Mouse (Mus musculus) liver, adult (tissue): ENCODE data around the gene Rgs7bp.

ENCODE experiments used
- GATA4 ChIP-seq: IDR thresholded peaks from 2 replicates; pipeline ENCODE4 v1.6.1; 2014; ENCODE audit warnings: mild to moderate bottlenecking, low read length; ENCODE audit not compliant: insufficient replicate concordance

Gene Rgs7bp

DNA sequence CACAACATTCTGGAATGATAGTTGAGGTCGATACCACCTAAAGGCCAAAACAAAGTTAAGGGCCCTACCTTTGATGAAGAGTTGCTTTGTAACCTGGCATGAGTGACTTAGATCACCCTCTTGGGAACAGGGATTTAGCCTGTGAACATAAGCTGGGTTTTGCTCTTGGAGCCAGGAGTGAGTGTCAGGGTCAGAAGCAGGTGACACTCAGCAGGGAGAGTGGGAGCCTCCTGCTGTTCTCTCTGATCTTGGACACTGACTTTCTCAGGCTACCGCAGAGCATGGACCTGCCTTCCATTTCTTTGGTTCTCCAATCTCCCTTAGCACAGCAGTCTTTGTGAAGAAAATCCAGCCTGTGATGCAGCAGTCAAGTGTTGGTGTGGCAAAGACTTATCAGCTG is 87.2 kb downstream of the Rgs7bp start:
- TF ChIP-seq GATA4: no peak

DNA sequence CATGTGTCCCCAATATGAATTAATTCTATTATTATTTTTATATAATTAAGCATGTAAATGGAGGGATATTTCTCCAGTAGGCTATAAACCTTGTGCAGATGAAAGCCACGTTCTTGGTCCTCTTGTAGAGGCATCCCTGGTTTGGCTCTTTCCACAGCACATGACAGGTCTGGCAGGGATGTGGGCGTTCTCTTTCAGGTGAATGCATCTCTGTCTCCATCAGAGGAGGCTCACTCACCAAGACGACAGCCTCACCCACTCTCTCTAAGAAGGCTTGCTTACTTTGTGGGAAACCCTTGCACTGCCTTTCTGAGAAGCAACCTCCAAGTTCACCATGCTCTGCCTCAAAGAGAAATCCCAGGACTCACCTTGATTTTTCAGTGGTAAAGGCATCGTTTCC is 91.0 kb downstream of the Rgs7bp start:
- TF ChIP-seq GATA4: no peak

DNA sequence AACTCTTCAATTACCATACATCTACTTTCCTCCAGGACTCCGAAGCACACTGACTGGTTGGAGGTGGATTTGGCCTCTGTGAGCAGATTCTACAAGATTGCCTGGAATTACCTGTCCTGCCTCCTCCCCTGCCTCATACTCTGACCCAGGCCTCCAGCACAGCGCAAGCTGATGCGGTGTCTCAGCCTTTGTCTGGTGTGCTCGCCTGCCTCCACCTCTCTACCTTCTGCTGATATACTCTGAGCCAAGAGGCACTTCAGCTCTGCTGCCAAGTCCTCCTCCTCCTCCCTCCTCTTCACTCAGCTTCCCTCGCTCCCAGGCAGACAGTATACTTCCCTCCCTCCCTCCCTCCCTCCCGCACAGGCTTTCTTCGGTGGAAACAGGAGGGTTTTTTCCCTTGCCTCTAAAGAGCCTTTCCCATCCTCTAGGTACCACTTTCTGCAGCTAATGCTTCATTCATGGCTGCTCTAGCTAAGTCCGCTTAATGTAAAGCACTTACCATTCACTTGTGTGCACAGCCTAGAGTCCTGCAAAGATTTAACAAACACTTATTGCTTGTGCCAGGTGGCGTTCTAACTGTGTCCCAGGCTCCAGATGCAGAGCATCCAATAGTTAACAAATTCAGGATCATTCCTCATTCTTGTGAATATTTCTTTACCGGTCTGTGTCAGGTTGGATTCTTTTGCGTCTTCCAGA is 91.9 kb downstream of the Rgs7bp start:
- no peak for TF ChIP-seq GATA4

DNA sequence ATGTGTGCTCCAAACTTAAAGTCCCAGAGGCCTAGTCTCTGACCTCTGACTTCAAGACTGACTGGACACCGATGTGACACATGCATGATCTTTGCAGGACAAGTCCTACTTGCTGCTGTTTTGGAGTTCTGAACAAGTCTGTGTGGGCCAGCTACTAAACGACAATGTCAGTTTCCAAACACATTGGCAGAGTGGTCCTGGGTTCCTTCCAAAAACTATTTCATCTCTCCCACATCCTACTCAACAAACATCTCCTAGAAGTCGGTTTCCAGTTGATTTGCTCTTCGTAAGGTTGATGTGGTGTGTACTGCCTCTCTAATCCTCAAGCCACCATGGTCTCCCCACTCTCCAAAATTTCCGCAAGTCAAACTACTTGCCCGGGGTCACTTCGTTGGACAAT is 92.6 kb downstream of the Rgs7bp start:
- TF ChIP-seq GATA4: no peak

DNA sequence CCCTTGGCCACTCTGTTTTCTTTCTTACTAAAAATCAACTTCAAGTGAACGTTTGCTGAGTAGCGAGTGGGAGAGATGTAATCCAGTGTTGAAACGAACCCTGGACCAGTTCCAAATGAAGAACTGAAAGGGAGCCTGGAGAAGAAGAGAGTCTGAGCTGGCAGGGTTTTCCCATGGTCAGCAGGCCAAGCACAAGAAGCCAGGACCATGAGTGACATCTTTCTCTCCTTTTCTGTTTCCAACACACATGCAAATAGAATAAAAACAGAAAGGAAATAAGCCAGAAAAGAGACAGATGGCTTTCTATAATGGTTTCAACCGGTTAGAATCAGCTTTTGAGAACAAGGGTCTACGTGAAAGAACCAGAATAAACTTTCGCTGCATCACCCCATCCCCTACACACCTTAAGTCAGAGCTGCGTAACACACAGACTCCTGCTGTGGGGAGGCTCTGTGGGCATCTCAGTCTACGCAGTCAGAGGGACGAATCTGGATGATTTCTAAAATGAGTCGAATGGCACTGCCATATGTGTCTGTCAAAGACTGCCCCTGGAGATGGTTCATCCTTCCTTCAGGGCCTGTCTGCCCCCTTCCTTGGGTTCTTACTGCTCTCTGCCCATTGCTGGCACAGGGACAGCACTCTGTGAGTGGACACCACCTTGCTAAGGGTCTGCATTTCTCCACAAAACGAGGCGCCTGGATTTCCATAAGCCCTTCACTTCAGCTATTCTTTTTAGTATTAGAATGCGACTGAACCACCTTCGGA is 93.6 kb downstream of the Rgs7bp start:
- TF ChIP-seq GATA4: no peak

DNA sequence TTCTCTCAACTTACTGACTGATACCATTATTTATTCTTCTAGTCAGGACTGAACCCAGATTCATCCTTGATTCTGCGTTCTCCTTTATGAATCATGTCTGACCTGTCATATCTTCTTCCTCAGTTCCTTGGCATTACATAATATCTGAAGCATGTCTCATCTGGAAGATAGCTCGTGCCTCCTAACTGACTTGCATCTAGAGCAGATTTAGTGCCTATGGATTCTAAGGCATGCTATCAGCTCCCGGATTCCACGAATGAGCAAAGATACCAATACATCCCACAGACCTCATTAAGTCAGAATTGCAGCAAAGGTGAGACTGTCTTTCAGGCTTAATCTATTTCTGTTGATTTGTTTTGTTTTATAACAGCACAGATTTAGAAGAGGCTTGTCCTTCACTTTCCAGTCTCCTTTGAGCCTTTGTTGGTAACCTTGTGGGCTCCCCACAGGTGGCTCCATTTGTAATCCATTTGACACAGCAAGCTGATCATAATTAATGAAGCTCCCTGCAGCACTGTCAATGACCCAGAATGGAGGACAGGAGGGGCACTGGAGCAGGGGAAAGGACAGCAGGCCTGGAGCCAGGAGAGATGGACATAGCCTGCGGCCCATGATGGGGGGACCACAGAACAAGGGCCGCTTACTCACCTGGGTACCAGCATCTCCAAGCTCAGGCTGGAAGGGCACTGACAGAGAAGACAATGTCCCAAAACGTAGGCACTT is 94.4 kb downstream of the Rgs7bp start:
- TF ChIP-seq GATA4: no peak

DNA sequence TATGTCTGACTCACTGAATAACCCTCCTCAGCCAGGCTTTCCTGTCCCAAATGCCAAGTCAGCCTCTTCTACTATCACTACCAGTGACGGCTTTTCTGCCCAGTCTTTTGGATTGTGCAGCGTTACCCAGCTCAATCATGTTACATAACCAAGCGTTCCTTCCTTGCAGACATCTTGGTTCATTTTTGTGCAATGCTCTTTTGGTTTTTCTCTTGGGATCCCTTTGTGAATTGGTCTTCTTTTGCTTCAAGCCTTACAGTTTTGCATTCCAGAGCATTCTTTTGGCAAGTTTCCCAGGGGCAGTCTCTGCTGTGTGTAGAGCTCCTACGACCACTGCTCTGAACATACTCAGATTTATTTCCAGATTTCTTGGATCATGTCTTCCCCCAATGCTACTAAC is 95.0 kb downstream of the Rgs7bp start:
- TF ChIP-seq GATA4: no peak

- no peak for TF ChIP-seq GATA4
Measured at GRCm38 (mm10) chr13:104947958-104948357, 106.8 kb downstream of the Rgs7bp start.

DNA sequence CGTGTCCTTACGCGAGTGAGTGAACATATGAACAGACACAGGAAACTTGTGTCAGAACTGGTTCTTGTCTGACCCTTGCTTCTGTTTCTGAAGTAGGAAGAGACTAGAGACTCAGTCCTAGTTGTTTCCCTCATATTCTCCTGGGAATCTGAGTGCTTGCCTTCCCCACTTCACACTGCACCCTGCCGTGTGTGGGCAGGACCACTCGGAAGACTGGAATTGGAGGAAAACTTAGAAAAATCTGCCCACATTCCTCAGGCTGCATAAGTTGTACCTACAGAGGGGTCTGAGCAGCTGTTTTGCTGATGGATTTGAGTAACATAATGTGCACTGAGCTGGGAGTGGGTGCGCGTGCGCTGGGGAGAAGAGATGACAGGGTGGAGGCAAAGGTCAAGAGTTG is 114.2 kb downstream of the Rgs7bp start:
- TF ChIP-seq GATA4: no peak

DNA sequence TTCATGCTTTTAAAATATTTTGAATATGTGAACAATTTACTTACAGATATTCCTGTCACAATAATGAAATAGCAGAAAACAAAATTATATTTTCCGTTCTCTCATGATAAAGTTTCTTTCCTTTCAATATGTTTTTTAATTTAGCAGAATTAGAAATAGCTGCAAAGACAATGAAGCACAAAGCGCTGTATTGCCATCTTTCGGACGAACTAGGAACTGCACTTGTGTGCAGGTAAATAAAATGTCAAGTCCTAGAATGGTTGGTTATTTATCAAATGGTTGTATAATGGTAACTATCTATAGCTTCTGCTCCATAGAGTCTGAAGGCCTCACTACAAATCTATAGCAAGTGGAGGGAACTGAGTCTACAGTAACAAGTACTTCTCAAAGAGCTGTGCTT is 114.9 kb downstream of the Rgs7bp start:
- no peak for TF ChIP-seq GATA4

- no peak for TF ChIP-seq GATA4
Measured at GRCm38 (mm10) chr13:104938966-104939593, 115.7 kb downstream of the Rgs7bp start.

- no peak for TF ChIP-seq GATA4
Measured at GRCm38 (mm10) chr13:104937759-104938158, 117.0 kb downstream of the Rgs7bp start.

DNA sequence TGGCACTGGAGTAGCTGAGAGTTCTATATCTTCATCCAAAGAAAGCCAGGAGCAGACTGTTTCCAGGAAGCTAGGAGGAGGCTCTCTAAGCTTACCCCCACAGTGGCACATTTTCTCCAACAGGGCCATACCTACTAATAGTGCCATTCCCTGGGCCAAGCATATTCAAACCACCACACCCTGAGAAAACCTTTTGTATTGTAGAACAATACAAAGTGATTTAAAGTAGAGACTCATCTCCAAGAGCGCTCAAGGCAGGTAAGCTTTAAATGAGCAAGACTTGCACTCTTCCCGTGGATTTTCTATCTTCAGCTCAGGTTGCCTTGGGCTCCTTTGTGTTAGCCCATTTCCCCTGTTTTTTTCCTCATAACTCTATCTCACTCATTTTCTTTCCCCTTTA is 118.1 kb downstream of the Rgs7bp start:
- no peak for TF ChIP-seq GATA4

- no peak for TF ChIP-seq GATA4
Measured at GRCm38 (mm10) chr13:104931635-104932532, 122.8 kb downstream of the Rgs7bp start.

DNA sequence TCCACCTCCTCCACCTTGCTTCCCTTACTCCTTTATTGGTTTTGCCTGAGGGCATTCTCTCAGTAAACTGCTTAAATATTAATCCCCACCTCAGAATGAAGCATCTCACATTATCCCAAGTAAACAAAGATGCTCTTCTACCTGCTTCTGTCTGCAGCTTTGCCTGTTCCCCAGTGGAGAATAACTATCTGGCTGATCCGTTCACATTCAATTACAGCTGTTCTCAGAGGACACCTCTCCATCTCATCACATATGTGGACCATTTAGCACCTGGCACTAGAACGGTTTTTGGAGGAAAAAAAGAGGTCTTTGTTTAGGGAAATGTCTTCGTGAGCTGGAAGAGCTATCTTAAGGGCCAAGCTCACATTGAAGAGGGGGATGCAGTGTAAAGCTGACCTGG is 123.9 kb downstream of the Rgs7bp start:
- TF ChIP-seq GATA4: no peak
